Mouse (Mus musculus) heart, postnatal 0 days (tissue): Measurements from ENCODE around the gene Pgm5.

Source experiments
- CTCF ChIP-seq: IDR thresholded peaks from 2 replicates; pipeline ENCODE4 v1.5.1; 2016; ENCODE audit warnings: antibody characterized with exemption, control low read depth, low read depth
- EP300 ChIP-seq: IDR thresholded peaks from 2 replicates; pipeline ENCODE4 v1.6.1; 2016; ENCODE audit warnings: antibody characterized with exemption, low read depth

- no peak for TF ChIP-seq CTCF
- no peak for TF ChIP-seq EP300
Measured at GRCm38 (mm10) chr19:24673762-24674161, 187.9 kb downstream of the Pgm5 start, which contains the start of gene Tmem252.
